Mouse (Mus musculus) stomach, embryonic 14.5 days (tissue): ENCODE data around the gene Gm20696. TPM values are rescaled to one million over a fixed set of nuclear protein-coding genes. Genes with fewer than 3 reads are reported as not detected.

Experiments
- ATAC-seq: fragments of 200-750 bp; cut with Nextera tagmentation; 2 replicates; pipeline ENCODE4 v1.8.0; 2017; ENCODE audit warnings: low read depth, moderate TSS enrichment; ENCODE audit not compliant: insufficient number of reproducible peaks, insufficient read depth, low FRiP score
- H3K27ac ChIP-seq: fragments of 300-500 bp; sonication (generic); 2 replicates; pipeline ENCODE4 v1.5.1; 2014; ENCODE audit warnings: mild to moderate bottlenecking, low read length, moderate library complexity, mixed read lengths
- H3K27me3 ChIP-seq: fragments of 300-500 bp; sonication (generic); 2 replicates; pipeline ENCODE4 v1.6.1; 2014; ENCODE audit warnings: low read length, control low read depth, mixed read lengths; ENCODE audit not compliant: control insufficient read depth, insufficient read depth
- H3K36me3 ChIP-seq: fragments of 300-500 bp; sonication (generic); 2 replicates; pipeline ENCODE4 v1.6.1; 2014; ENCODE audit warnings: mild to moderate bottlenecking, control low read depth, low read length, moderate library complexity, mixed read lengths; ENCODE audit not compliant: control insufficient read depth, insufficient read depth
- H3K4me1 ChIP-seq: fragments of 300-500 bp; sonication (generic); 2 replicates; pipeline ENCODE4 v1.6.1; 2014; ENCODE audit warnings: low read length, control low read depth, mixed read lengths; ENCODE audit not compliant: control insufficient read depth, insufficient read depth
- H3K4me2 ChIP-seq: fragments of 300-500 bp; sonication (generic); replicated peaks from 2 replicates; pipeline ENCODE4 v1.6.1; 2014; ENCODE audit warnings: low read depth, low read length, control low read depth
- H3K4me3 ChIP-seq: fragments of 300-500 bp; sonication (generic); 2 replicates; pipeline ENCODE4 v1.5.1; 2014; ENCODE audit warnings: low read depth, low read length, control low read depth
- H3K9ac ChIP-seq: fragments of 300-500 bp; sonication (generic); replicated peaks from 2 replicates; pipeline ENCODE4 v1.6.1; 2014; ENCODE audit warnings: low read depth, mild to moderate bottlenecking, control low read depth, low read length, moderate library complexity, mixed read lengths
- H3K9me3 ChIP-seq: fragments of 300-500 bp; sonication (generic); 2 replicates; pipeline ENCODE4 v1.6.1; 2016; ENCODE audit warnings: low read depth, low read length, control low read depth; ENCODE audit not compliant: control insufficient read depth
- WGBS: fragments of 180-500 bp; shearing (Covaris S2); extraction: QIAGEN DNeasy Blood & Tissue Kit; methylation state at CpG from one replicate; pipeline ENCODE4 v1.1.7; 2014; 5-methylcytosine and 5-hydroxymethylcytosine counted together
- polyA plus RNA-seq: library from polyadenylated mRNA; unstranded; fragments of >200 nt; fragmentation: Nextera tagmentation; extraction: Ambion mirVana; gene quantifications from 2 replicates; pipeline ENCODE4 v1.2.1, GENCODE M21; 2014

Gene Gm20696
- polyA plus RNA-seq, 1 experiment from 2014 or later: 7.0 TPM

DNA sequence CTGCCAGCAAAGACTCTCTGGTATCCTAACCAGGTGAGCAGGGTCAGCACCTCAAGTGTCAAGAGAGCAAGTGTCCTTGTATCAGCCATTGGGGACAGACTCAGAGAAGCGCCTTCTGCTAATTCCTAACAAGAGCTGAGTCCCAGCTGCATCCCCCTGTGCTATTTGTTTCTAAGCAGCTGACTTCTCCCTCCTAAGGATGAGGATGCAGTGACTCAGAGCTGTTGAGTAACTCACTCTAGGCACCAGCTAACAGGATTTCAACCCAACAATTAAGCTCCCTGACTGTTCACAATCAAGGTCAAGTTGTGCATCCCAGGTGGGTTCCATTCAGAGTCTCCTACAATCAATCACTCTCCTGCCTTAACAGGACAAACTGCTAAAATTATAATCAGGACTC lies 49.2 kb downstream of the Gm20696 start:
- WGBS: 90% methylated on average over 1 of the region's 1 CpGs
- peaks cover 6% of the 10 kb centered on the region; the same call in 1 of the 2 replicates for H3K4me1 ChIP-seq
- no peaks in the 10 kb centered on the region for H3K9me3 ChIP-seq
- H3K9ac ChIP-seq: no peak overlapping the region
- no peaks in the 10 kb centered on the region for H3K36me3 ChIP-seq
- H3K4me3 ChIP-seq: no peak overlapping the region
- H3K27me3 ChIP-seq: no peaks in the 10 kb centered on the region
- ATAC-seq: no peak
- H3K4me2 ChIP-seq: no peak overlapping the region
- no peak overlapping the region for H3K27ac ChIP-seq

DNA sequence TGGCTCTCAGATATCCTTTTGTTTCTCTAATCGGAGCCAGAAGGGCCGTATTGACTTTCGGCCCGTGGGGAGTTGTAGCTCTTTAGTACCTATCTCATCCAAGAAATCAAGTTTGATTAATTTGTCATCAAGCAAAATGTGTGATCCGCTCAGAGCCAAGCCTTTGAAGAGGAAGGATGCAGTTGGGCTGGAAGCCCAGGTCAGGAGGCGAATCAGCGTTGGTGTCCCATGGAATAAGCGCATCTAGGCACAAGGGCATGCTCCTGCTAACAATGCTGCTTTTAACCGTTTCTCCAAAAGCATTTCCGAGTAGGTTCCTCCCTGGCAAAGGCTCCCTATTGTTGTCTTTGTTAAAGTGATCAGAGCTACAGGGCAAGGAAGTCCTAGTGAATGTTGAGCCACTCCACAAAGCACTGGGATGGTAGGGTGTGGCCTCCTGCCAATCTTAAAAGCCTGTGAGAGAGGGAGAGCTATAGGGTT lies 51.3 kb downstream of the Gm20696 start:
- no peak overlapping the region for H3K27ac ChIP-seq
- H3K9me3 ChIP-seq: no peaks in the 10 kb centered on the region
- H3K4me2 ChIP-seq: no peak overlapping the region
- H3K27me3 ChIP-seq: no peaks in the 10 kb centered on the region
- no peak overlapping the region for H3K4me3 ChIP-seq
- H3K4me1 ChIP-seq: peaks cover 10% of the 10 kb centered on the region; the same call in 1 of the 2 replicates
- H3K9ac ChIP-seq: no peak overlapping the region
- no peaks in the 10 kb centered on the region for H3K36me3 ChIP-seq
- no peak for ATAC-seq
- WGBS: 27% methylated on average over 10 of the region's 10 CpGs

DNA sequence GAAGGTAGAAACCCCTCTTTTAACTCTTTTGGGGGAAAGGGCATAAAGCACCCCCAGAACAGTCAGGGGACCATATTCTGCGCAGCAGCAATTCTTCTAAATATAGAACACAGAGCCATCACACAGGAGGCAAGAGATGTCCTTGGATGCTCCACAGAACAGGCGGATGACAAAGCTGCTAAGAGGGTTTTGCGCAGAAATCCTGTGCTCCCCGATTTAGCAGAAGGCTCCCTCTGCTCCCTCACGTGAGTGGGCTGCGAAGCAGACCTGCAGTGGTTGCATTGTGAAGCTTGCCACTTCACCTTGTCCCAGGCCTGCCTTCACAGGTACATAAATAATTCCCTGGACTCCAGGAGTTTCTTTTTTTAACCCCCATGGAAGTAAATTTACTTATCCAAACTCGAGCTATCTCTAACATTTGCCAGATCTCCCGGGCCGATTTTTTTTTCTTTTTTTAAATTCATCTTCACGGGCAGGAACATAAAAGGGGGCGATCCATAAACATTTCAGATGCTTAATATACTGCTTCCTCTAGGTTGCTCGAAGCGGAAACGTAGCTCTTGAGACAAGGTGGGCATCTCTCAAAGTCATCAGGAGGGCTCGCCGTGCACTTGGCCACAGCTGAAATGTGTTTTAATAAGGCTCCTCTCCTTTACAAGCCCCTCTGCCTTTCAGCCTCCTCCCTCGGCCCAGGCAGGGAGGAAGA lies 51.9 kb downstream of the Gm20696 start:
- H3K4me2 ChIP-seq: no peak overlapping the region
- peaks cover 7% of the 10 kb centered on the region; the same call in 1 of the 2 replicates for H3K4me1 ChIP-seq
- 38% methylated on average over 17 of the region's 17 CpGs for WGBS
- H3K9me3 ChIP-seq: no peaks in the 10 kb centered on the region
- no peaks in the 10 kb centered on the region for H3K27me3 ChIP-seq
- H3K4me3 ChIP-seq: no peak overlapping the region
- H3K27ac ChIP-seq: no peak overlapping the region
- no peaks in the 10 kb centered on the region for H3K36me3 ChIP-seq
- no peak overlapping the region for H3K9ac ChIP-seq
- no peak for ATAC-seq

DNA sequence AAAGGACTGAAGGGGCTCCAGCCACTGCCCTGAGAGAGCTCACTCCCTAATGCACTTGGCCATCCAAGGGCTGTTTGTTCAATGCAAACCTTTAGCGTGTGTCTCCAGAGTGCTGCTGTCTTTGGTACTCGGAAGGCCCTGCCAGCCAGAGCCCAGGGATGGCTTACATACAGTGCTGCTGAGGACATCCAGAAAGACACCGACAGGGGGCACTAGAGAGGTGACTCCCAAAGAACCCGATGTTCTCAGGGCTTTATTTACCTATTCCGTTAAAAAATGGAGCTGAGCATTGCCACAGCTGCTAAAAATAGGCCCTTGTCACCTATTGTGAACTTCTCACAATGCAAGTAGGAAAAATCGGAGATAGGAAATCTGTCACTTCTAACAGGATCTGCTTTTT lies 54.7 kb downstream of the Gm20696 start:
- H3K4me3 ChIP-seq: no peak overlapping the region
- no peak overlapping the region for H3K4me2 ChIP-seq
- H3K36me3 ChIP-seq: no peaks in the 10 kb centered on the region
- H3K4me1 ChIP-seq: peaks cover 7% of the 10 kb centered on the region; the same call in 1 of the 2 replicates
- no peak for ATAC-seq
- no peak overlapping the region for H3K27ac ChIP-seq
- 59% methylated on average over 6 of the region's 6 CpGs for WGBS
- H3K9me3 ChIP-seq: no peaks in the 10 kb centered on the region
- H3K9ac ChIP-seq: no peak overlapping the region
- H3K27me3 ChIP-seq: no peaks in the 10 kb centered on the region

DNA sequence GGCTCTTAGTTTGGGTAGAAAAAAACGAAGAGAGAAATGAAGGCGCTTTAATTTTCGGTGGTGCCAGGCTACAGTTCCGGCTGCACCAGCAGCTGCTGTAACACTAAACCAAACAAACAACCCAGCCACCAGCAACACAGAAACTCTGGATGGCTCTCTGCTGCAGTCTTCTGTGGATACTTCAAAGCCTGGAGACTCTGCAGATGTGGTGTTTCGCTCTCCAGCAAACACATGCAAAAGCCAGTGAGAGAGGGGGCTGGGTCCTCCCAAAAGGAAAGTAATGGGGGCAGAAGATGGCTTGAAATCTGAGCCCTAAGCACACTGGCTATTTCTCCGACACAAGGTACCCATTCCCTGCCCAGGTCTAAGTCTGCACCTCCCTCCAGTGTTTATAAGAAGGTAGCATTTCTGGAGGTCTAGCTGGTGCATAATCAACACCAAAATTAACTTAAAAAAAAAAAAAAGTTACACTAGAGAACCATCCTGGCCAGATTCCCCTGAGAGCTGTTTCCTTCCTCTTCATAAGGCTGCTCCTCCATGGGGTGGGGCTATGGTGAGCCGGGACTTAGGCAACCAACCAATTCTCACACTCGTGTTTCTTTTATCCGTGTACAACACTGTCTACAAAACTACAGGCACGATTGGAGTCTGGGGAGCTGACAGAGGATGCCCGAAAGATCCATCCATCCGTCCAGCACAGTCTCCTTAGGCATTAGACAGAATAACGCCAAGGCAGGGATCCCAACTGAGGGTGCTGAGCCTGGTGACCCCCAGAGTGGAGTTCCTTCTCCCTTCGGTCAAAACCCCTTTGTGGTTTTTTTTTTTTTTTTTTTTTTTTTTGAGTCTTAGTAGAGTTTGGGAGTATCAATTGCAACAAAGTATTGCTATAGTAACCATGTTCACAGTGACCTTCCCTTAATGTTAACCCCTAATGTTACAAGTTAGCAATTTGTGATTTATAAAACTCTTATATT lies 55.9 kb downstream of the Gm20696 start:
- no peak for ATAC-seq

DNA sequence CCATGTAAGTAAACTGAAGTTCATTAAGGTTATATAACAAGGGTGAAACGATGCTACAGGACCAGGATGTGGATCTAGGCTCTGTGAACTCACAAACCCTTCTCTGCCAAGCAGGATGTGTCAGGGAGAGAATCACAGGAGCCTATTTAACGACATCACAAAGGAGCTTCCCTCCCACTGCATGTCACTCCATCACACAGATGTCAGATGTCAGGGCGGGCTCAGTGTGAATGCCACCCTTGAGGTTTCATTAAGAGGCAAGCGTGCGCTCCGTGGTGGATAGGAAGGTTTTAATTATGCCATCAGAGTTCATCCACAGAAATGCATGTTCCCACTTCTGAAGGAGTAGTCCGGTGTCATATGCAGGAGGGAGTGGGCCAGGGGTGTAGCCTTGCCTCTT lies 60.5 kb downstream of the Gm20696 start:
- no peak overlapping the region for H3K4me2 ChIP-seq
- no peak overlapping the region for H3K27ac ChIP-seq
- H3K27me3 ChIP-seq: no peaks in the 10 kb centered on the region
- H3K36me3 ChIP-seq: no peaks in the 10 kb centered on the region
- H3K9ac ChIP-seq: no peak overlapping the region
- H3K4me1 ChIP-seq: peaks cover 7% of the 10 kb centered on the region; the same call in 1 of the 2 replicates
- no peak overlapping the region for H3K4me3 ChIP-seq
- 79% methylated on average over 7 of the region's 7 CpGs for WGBS
- no peak for ATAC-seq
- H3K9me3 ChIP-seq: no peaks in the 10 kb centered on the region

More for the DNA sequence above, 55.9 kb downstream of the Gm20696 start:
- Histone ChIP-seq H3K36me3 (no peaks in the 10 kb centered on the region), H3K27ac (no peak overlapping the region), H3K4me1 (peaks cover 7% of the 10 kb centered on the region; the same call in 1 of the 2 replicates), H3K9me3 (no peaks in the 10 kb centered on the region), H3K4me3 (no peak overlapping the region), H3K27me3 (no peaks in the 10 kb centered on the region), H3K4me2 (no peak overlapping the region; the same call in 1 of the 2 replicates), H3K9ac (no peak overlapping the region)
- WGBS: 39% methylated on average over 14 of the region's 14 CpGs

DNA sequence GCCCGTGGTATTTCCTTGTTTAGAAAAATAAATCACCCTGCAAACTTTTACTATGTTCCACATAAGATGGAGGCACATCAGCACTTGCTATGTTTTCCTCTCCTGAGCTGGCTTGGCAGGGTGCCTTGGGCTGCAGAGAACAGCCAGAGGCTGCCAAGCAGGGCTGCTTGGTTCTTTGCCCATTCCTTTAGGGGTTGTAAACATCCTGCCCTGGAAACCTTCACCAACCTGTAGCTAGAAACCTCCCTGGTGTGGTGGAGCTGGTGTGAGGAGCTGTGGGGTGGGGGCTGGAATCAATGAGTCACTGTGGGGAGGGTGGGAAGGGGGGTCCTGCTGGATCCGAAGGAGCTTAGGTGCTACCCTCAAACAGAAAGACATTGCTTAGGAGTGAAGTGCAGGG lies 61.8 kb downstream of the Gm20696 start:
- whole genome bisulfite sequencing: 37% methylated on average over 2 of the region's 2 CpGs
- Histone ChIP-seq H3K27me3 (no peaks in the 10 kb centered on the region), H3K4me3 (no peak overlapping the region), H3K9me3 (no peaks in the 10 kb centered on the region), H3K36me3 (no peaks in the 10 kb centered on the region), H3K4me2 (no peak overlapping the region), H3K27ac (no peak overlapping the region), H3K4me1 (no peaks in the 10 kb centered on the region), H3K9ac (no peak overlapping the region)
- ATAC-seq: no peak

DNA sequence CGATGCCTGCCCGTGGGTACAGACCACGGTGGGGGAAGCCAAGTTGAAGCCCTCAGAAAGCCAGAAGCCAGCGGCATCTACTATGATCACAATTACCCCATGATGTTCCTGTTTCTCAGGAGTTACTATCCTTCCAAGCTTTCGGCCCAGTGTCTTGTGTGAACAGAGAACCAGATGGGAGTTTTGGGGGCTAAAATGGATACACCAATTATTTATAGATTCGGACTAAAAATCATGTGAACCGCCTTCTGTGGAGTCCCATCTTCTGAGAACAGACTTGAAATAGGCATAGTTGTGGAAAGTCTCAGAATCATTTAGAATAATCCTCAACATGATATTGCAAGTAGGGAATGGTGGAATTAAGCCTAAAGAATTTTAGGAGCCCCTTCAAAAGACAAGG lies 64.2 kb downstream of the Gm20696 start:
- Histone ChIP-seq H3K36me3 (no peaks in the 10 kb centered on the region), H3K27ac (no peak overlapping the region), H3K4me2 (no peak overlapping the region), H3K9ac (no peak overlapping the region), H3K4me1 (no peaks in the 10 kb centered on the region), H3K27me3 (no peaks in the 10 kb centered on the region), H3K4me3 (no peak overlapping the region), H3K9me3 (no peaks in the 10 kb centered on the region)
- 94% methylated on average over 7 of the region's 7 CpGs for WGBS
- ATAC-seq: no peak
